Mouse (Mus musculus) liver, adult 10 weeks (tissue): ENCODE results near the gene Fam43a. TPM values are rescaled to one million over a fixed set of nuclear protein-coding genes. Genes with fewer than 3 reads are reported as not detected.

Experiments
- polyA plus RNA-seq: library from polyadenylated mRNA; stranded (reverse); fragments of 350-450 nt; fragmentation: Illumina TruSeq; extraction: RNeasy Lipid Tissue Mini Kit (QIAGEN cat#74804); gene quantifications from one replicate; pipeline ENCODE4 v1.2.3, GENCODE M21; 2014; ENCODE audit warnings: low read depth, low replicate concordance

The Fam43a gene
- polyA plus RNA-seq: 2.1 TPM

GRCm38 (mm10) chr16:30599491-30600268, at the start of gene Fam43a:
Fam43a (plus strand) TSS chr16:30599723.

GRCm38 (mm10) chr16:30550748-30551192, 48.8 kb upstream of the Fam43a start, which contains the start of gene Tmem44:
Tmem44 (minus strand) TSS chr16:30550842.

GRCm38 (mm10) chr16:30587494-30588327, 11.8 kb upstream of the Fam43a start, which contains the start of gene Lsg1:
Lsg1 (minus strand) TSS chr16:30587592.

Other genes with a start within 250 kb of the Fam43a start
- gene Atp13a3, start 193.7 kb upstream of the Fam43a start, polyA plus RNA-seq: 125 TPM
- gene Tmem44, start 48.9 kb upstream of the Fam43a start, polyA plus RNA-seq: 0.56 TPM
- 13.5 TPM for gene Lsg1, start 12.1 kb upstream of the Fam43a start, polyA plus RNA-seq